Comparison of ENCODE assay signal across 24 mouse cellular contexts in the genomic region with DNA sequence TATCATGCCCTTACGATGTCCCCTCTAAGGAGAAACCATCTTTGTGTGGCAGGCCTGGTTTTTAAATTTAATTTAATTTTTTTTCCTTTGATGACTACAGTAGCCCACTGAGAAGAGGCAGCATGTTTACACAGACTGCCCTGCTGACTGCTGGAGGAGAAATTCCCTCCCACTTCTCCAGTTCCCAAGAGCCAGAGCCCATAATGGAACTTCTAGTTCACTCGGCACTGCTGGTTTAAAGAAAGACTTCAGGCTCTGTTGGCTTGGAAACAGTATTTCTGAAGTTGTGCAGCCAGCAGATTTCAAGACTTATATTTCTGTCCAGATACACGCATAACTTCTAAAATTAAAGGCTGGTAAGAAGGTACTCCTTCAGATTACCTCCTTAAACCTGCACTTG.
A peak's percentile ranks its signal among the peaks of the same experiment; 100 is the strongest.
DNase-seq lines count a peak whose midpoint lies in the region; ATAC-seq and TF ChIP-seq lines count a peak whose summit lies in the region.
"Had no signal": no experiment of that assay in that cellular context is flagged by ENCODE, and none has a peak within 500 bp of the region (broad histone marks: within the 10 kb centered on the region; RNA-seq: fewer than 3 reads in every experiment).

No protein-coding gene starts in this region.

- H3K27me3 ChIP-seq in kidney, postnatal 0 days (ENCODE audit: insufficient read depth, low read length), result no peaks in the 10 kb centered on the region
- H3K27me3 ChIP-seq in stomach, embryonic 14.5 days (ENCODE audit: control insufficient read depth, insufficient read depth, low read length), result no peaks in the 10 kb centered on the region
- H3K27me3 ChIP-seq in stomach, postnatal 0 days (ENCODE audit: control insufficient read depth, insufficient read depth, low read length), result no peaks in the 10 kb centered on the region
- H3K27me3 ChIP-seq: forebrain, embryonic 15.5 days; hindbrain, embryonic 12.5 days; limb, embryonic 12.5 days; liver, embryonic 12.5 days; Patski had no signal

- H3K4me2 ChIP-seq in kidney, postnatal 0 days (ENCODE audit: low read length), result no peak overlapping the region
- H3K4me2 ChIP-seq in stomach, embryonic 14.5 days (replicated peaks; ENCODE audit: low read depth, low read length), result no peak overlapping the region
- H3K4me2 ChIP-seq in stomach, postnatal 0 days (replicated peaks; ENCODE audit: low read depth), result no peak overlapping the region
- H3K4me2 ChIP-seq: forebrain, embryonic 15.5 days; hindbrain, embryonic 12.5 days; limb, embryonic 12.5 days; liver, embryonic 12.5 days; midbrain, embryonic 11.5 days had no signal

- 44% methylated on average over 3 of the region's 3 CpGs for WGBS in kidney, postnatal 0 days
- WGBS in stomach, embryonic 14.5 days, result 38% methylated on average over 3 of the region's 3 CpGs
- WGBS in stomach, postnatal 0 days, result 47% methylated on average over 3 of the region's 3 CpGs

- no peaks in the 10 kb centered on the region for H3K4me1 ChIP-seq in kidney, postnatal 0 days (replicated peaks; ENCODE audit: insufficient read depth, low read length)
- H3K4me1 ChIP-seq in stomach, embryonic 14.5 days (ENCODE audit: control insufficient read depth, insufficient read depth, low read length), result peaks cover 22% of the 10 kb centered on the region
- peaks cover 3% of the 10 kb centered on the region; the same call in 1 of the 2 replicates for H3K4me1 ChIP-seq in stomach, postnatal 0 days (replicated peaks; ENCODE audit: control insufficient read depth, insufficient read depth)
- H3K4me1 ChIP-seq: forebrain, embryonic 15.5 days; liver, embryonic 12.5 days had no signal

- TF ChIP-seq CTCF in kidney, postnatal 0 days (IDR thresholded peaks at IDR 0.05; ENCODE audit: low read depth), result no peak
- TF ChIP-seq CTCF in stomach, postnatal 0 days (IDR thresholded peaks at IDR 0.05; ENCODE audit: low read depth), result no peak

- no peak for DNase-seq in frontal cortex, postnatal 25 days (ENCODE audit: low spot score in 2 of 2)
- DNase-seq in kidney, postnatal 0 days (ENCODE audit: low spot score), result peak; percentile 60
- no peak for DNase-seq in kidney, postnatal 25 days
- DNase-seq in stomach, postnatal 0 days (ENCODE audit: low spot score), result no peak
- DNase-seq in cerebellum, adult 11-12 months, result no peak
- DNase-seq in adrenal gland, postnatal 14 days, result no peak
- DNase-seq: adrenal gland, postnatal 10 days; cerebellum, adult 11 months; heart, postnatal 10 days; kidney, postnatal 10 days; lung, adult 2 months; retina, postnatal 1 day; thymus, adult 2 months had no signal

- TF ChIP-seq EP300 in stomach, postnatal 0 days (optimal IDR thresholded peaks at IDR 0.05), result no peak

- H3K9me3 ChIP-seq in kidney, postnatal 0 days (replicated peaks; ENCODE audit: low read length), result no peaks in the 10 kb centered on the region
- H3K9me3 ChIP-seq in stomach, embryonic 14.5 days (ENCODE audit: control insufficient read depth, low read depth, low read length), result no peaks in the 10 kb centered on the region
- H3K9me3 ChIP-seq in stomach, postnatal 0 days (ENCODE audit: control insufficient read depth, low read length), result no peaks in the 10 kb centered on the region
- H3K9me3 ChIP-seq: forebrain, embryonic 15.5 days; hindbrain, embryonic 12.5 days; limb, embryonic 12.5 days; liver, embryonic 12.5 days had no signal

- H3K9ac ChIP-seq in kidney, postnatal 0 days (ENCODE audit: low read depth, low read length), result no peak overlapping the region
- H3K9ac ChIP-seq in stomach, embryonic 14.5 days (replicated peaks; ENCODE audit: low read depth, low read length), result no peak overlapping the region
- no peak overlapping the region for H3K9ac ChIP-seq in stomach, postnatal 0 days (ENCODE audit: low read length)
- H3K9ac ChIP-seq: forebrain, embryonic 15.5 days; hindbrain, embryonic 12.5 days; limb, embryonic 12.5 days; liver, embryonic 12.5 days had no signal

- no peak overlapping the region for H3K27ac ChIP-seq in kidney, postnatal 0 days
- H3K27ac ChIP-seq in stomach, embryonic 14.5 days (ENCODE audit: low read length), result peak overlapping the region; percentile 44; the same call in 1 of the 2 replicates
- no peak overlapping the region for H3K27ac ChIP-seq in stomach, postnatal 0 days (replicated peaks)
- H3K27ac ChIP-seq: forebrain, embryonic 15.5 days; hindbrain, embryonic 12.5 days; left cerebral cortex, adult 2 months; limb, embryonic 12.5 days; liver, embryonic 12.5 days had no signal

- ATAC-seq in frontal cortex, adult (ENCODE audit: low TSS enrichment), result peak; percentile 57; the same call in 1 of the 2 replicates
- no peak for ATAC-seq in kidney, postnatal 0 days (replicated peaks; ENCODE audit: low FRiP score, low read depth)
- ATAC-seq in stomach, embryonic 14.5 days (ENCODE audit: insufficient number of reproducible peaks, insufficient read depth, low FRiP score, low read depth), result no peak
- no peak for ATAC-seq in stomach, postnatal 0 days (ENCODE audit: low FRiP score, low TSS enrichment)
- ATAC-seq: CD4-positive, CD25-positive, alpha-beta regulatory T cell, adult 4 months; forebrain, embryonic 15.5 days; inflammation-experienced regulatory T-cells, adult 6 months; liver, embryonic 12.5 days; Patski had no signal

- 0 out of 2 replicates have a peak, but pooled peaks cover 6% of the 10 kb centered on the region for H3K36me3 ChIP-seq in kidney, postnatal 0 days (ENCODE audit: insufficient read depth, low read length)
- H3K36me3 ChIP-seq in stomach, embryonic 14.5 days (ENCODE audit: control insufficient read depth, insufficient read depth, low read length), result peaks cover 8% of the 10 kb centered on the region; the same call in 1 of the 2 replicates
- peaks cover 2% of the 10 kb centered on the region; the same call in 1 of the 2 replicates for H3K36me3 ChIP-seq in stomach, postnatal 0 days (ENCODE audit: control insufficient read depth, insufficient read depth, low read length)
- H3K36me3 ChIP-seq: forebrain, embryonic 15.5 days; hindbrain, embryonic 12.5 days had no signal

- no peak overlapping the region for H3K4me3 ChIP-seq in kidney, postnatal 0 days (replicated peaks; ENCODE audit: low read depth, low read length)
- H3K4me3 ChIP-seq in stomach, embryonic 14.5 days (ENCODE audit: low read depth, low read length), result no peak overlapping the region
- no peak overlapping the region for H3K4me3 ChIP-seq in stomach, postnatal 0 days (ENCODE audit: low read depth, low read length)
- H3K4me3 ChIP-seq: forebrain, embryonic 15.5 days; hindbrain, embryonic 12.5 days; left cerebral cortex, adult 2 months; limb, embryonic 12.5 days; liver, embryonic 12.5 days had no signal
